Mouse (Mus musculus): Measurements from ENCODE around the gene Hbb-y. TPM values are rescaled to one million over a fixed set of nuclear protein-coding genes. Genes with fewer than 3 reads are reported as not detected.

Hbb-y gene
- 85.0 and 543 TPM in 2 replicates for polyA plus RNA-seq (2012)

DNA sequence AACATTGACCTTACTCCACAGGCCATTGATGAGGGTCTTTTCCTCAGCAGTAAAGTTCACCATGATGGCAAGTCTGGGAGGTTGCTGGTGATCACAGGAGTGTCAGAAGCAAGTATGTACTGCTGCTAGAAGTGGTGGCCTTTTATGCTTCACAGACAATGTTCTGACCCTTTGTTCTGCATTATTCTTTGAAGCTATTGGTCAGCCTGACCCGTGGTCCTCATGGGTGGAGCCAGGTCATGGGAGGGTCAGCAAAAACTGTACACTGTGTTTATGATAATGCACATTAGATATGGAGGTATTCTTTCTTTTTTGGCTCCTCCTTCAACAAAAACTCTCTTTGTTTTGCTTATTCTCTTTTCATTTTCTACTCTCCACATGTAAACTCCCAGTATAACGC, at the start of gene Hbb-y:
Hbb-y (minus strand) TSS at position 127 of the 400 bp plus-strand sequence.
- TF ChIP-seq TAL1 (IDR thresholded peaks at IDR 0.05; ENCODE audit: low read length) (no peak), GATA1 (IDR thresholded peaks at IDR 0.05; ENCODE audit: low read length) (no peak)
- H3K9me3 ChIP-seq (ENCODE audit: control insufficient read depth, low read length): no peaks in the 10 kb centered on the region
- no peaks in the 10 kb centered on the region; the same call in 1 of the 2 replicates for H3K36me3 ChIP-seq (ENCODE audit: control insufficient read depth)
- H3K4me3 ChIP-seq (replicated peaks): no peak within 1 kb of the TSS
- H3K27me3 ChIP-seq (ENCODE audit: control insufficient read depth): no peaks in the 10 kb centered on the region
- H3K4me1 ChIP-seq (ENCODE audit: control insufficient read depth): peaks cover 73% of the 10 kb centered on the region

DNA sequence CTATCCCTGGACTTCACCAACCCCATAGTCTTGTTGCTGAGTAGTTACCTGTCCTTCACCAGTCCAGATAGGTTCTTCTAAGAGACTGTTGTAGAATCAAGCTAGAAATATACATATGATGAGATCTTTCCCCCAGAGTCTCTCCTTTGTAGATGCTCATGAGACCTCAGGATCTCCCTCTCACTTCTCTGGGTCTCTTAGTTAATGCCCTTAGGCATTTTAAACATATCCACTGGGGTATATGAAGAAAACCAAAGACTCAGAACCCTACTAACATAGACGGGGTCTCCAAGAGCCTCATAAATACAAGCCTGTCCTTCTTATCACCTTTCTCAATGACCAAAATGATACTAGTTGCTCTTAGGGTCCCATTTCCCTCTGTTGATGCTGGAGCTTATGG, 41.4 kb upstream of the Hbb-y start, which contains the start of gene Olfr64:
Olfr64 (minus strand) TSS at position 101 of the 400 bp plus-strand sequence.
- H3K27me3 ChIP-seq (ENCODE audit: control insufficient read depth): peaks cover 59% of the 10 kb centered on the region
- H3K36me3 ChIP-seq (ENCODE audit: control insufficient read depth): no peaks in the 10 kb centered on the region
- no peak within 1 kb of the TSS for H3K4me3 ChIP-seq (replicated peaks)
- no peaks in the 10 kb centered on the region for H3K9me3 ChIP-seq (ENCODE audit: control insufficient read depth, low read length)
- peaks cover 17% of the 10 kb centered on the region for H3K4me1 ChIP-seq (ENCODE audit: control insufficient read depth)
- TF ChIP-seq GATA1 (IDR thresholded peaks at IDR 0.05; ENCODE audit: low read length) (no peak), TAL1 (IDR thresholded peaks at IDR 0.05; ENCODE audit: low read length) (no peak)

DNA sequence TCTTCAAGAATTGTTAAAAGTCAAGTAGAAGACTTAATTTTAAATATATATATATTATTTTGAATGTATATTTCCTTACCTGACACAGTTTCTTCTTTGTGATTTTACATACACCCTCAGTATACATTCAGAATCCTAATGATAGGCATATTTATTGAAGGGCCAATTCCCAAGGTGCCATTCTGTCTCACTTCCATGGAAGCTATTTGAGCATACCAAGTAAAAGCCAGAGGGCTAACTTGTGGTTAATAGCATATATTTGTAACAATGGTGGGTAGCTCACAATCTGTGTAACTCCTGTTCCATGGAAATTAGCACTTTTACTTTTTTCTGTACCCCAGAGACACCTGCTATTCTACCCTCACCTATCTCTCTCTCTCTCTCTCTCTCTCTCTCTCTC, 33.1 kb upstream of the Hbb-y start, which contains the start of gene Olfr66:
Olfr66 (minus strand) TSS at position 101 of the 400 bp plus-strand sequence.
- H3K4me3 ChIP-seq (replicated peaks): no peak within 1 kb of the TSS
- H3K9me3 ChIP-seq (ENCODE audit: control insufficient read depth, low read length): no peaks in the 10 kb centered on the region; the same call in 1 of the 2 replicates
- H3K4me1 ChIP-seq (ENCODE audit: control insufficient read depth): peaks cover 21% of the 10 kb centered on the region
- H3K27me3 ChIP-seq (ENCODE audit: control insufficient read depth): peaks cover 68% of the 10 kb centered on the region
- TF ChIP-seq GATA1 (IDR thresholded peaks at IDR 0.05; ENCODE audit: low read length) (no peak), TAL1 (IDR thresholded peaks at IDR 0.05; ENCODE audit: low read length) (no peak)
- H3K36me3 ChIP-seq (ENCODE audit: control insufficient read depth): no peaks in the 10 kb centered on the region

DNA sequence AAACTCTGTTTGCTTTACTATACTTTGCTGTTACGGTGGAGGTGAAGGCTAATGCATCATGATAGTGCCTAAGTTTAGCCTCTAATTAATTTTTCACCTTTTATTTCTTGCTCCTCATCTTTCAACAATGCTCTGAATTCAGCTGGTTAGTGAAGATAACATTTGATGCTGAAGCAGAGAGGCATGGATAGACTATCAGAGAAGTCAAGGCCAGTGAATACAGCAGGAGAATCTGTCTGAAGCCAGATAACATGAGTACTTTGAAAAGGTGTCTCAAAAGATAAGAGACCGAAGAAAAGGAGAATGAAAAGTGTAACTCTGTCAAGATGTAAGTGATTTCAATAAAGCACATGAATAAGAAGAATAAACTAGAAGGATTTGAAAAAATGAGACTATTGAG, 24.1 kb upstream of the Hbb-y start:
- peaks cover 7% of the 10 kb centered on the region for H3K27me3 ChIP-seq (ENCODE audit: control insufficient read depth)
- H3K4me3 ChIP-seq (replicated peaks): no peak overlapping the region
- H3K9me3 ChIP-seq (ENCODE audit: control insufficient read depth, low read length): no peaks in the 10 kb centered on the region
- H3K4me1 ChIP-seq (ENCODE audit: control insufficient read depth): peaks cover 86% of the 10 kb centered on the region
- no peaks in the 10 kb centered on the region; the same call in 1 of the 2 replicates for H3K36me3 ChIP-seq (ENCODE audit: control insufficient read depth)
- TF ChIP-seq GATA1 (IDR thresholded peaks at IDR 0.05; ENCODE audit: low read length) (peak; percentile 98), TAL1 (IDR thresholded peaks at IDR 0.05; ENCODE audit: low read length) (peak; percentile 99)

DNA sequence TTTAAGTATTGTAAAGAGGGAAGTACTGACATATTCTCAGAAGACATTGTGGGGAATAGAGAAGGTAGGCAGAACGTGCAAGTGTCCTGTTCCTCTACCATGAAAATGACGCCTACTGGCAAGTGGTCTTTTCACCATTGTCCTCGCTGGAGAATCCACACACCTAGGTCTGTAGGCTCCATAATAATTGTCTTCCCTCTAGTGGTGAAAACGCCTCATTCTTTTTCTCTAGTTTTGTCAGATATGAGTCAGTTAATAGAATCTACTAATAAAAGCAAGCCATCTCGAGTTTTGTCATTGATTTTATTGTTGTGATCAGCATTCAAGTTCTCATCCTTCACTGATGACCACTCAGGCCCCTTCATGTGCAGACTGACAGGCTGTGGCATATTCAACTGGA, 21.4 kb upstream of the Hbb-y start:
- Histone ChIP-seq H3K4me1 (ENCODE audit: control insufficient read depth) (peaks cover 96% of the 10 kb centered on the region), H3K9me3 (ENCODE audit: control insufficient read depth, low read length) (no peaks in the 10 kb centered on the region), H3K27me3 (ENCODE audit: control insufficient read depth) (no peaks in the 10 kb centered on the region), H3K4me3 (replicated peaks) (no peak overlapping the region), H3K36me3 (ENCODE audit: control insufficient read depth) (no peaks in the 10 kb centered on the region; the same call in 1 of the 2 replicates)
- no peak for TF ChIP-seq TAL1 (IDR thresholded peaks at IDR 0.05; ENCODE audit: low read length)
- no peak for TF ChIP-seq GATA1 (IDR thresholded peaks at IDR 0.05; ENCODE audit: low read length)

GRCm38 (mm10) chr7:103873064-103873463, 20.0 kb upstream of the Hbb-y start:
- Histone ChIP-seq H3K9me3 (ENCODE audit: control insufficient read depth, low read length) (no peaks in the 10 kb centered on the region), H3K36me3 (ENCODE audit: control insufficient read depth) (peaks cover 4% of the 10 kb centered on the region; the same call in 1 of the 2 replicates), H3K27me3 (ENCODE audit: control insufficient read depth) (no peaks in the 10 kb centered on the region), H3K4me3 (replicated peaks) (peak overlapping the region; percentile 39), H3K4me1 (ENCODE audit: control insufficient read depth) (peaks cover 96% of the 10 kb centered on the region)
- TF ChIP-seq GATA1 (IDR thresholded peaks at IDR 0.05; ENCODE audit: low read length) (no peak), TAL1 (IDR thresholded peaks at IDR 0.05; ENCODE audit: low read length) (no peak)

GRCm38 (mm10) chr7:103870667-103871066, 17.7 kb upstream of the Hbb-y start:
- Histone ChIP-seq H3K27me3 (ENCODE audit: control insufficient read depth) (no peaks in the 10 kb centered on the region), H3K4me1 (ENCODE audit: control insufficient read depth) (peaks cover 94% of the 10 kb centered on the region), H3K9me3 (ENCODE audit: control insufficient read depth, low read length) (no peaks in the 10 kb centered on the region), H3K4me3 (replicated peaks) (peak overlapping the region; percentile 53), H3K36me3 (ENCODE audit: control insufficient read depth) (peaks cover 7% of the 10 kb centered on the region)
- peak; percentile 88 for TF ChIP-seq GATA1 (IDR thresholded peaks at IDR 0.05; ENCODE audit: low read length)
- TF ChIP-seq TAL1 (IDR thresholded peaks at IDR 0.05; ENCODE audit: low read length): peak; percentile 91

- peak; percentile 94 for TF ChIP-seq GATA1 (IDR thresholded peaks at IDR 0.05; ENCODE audit: low read length)
- peak; percentile 90 for TF ChIP-seq TAL1 (IDR thresholded peaks at IDR 0.05; ENCODE audit: low read length)
- H3K4me1 ChIP-seq (ENCODE audit: control insufficient read depth): peaks cover 97% of the 10 kb centered on the region
- H3K9me3 ChIP-seq (ENCODE audit: control insufficient read depth, low read length): no peaks in the 10 kb centered on the region
- peaks cover 13% of the 10 kb centered on the region for H3K36me3 ChIP-seq (ENCODE audit: control insufficient read depth)
- H3K27me3 ChIP-seq (ENCODE audit: control insufficient read depth): no peaks in the 10 kb centered on the region
- H3K4me3 ChIP-seq (replicated peaks): peak overlapping the region; percentile 45
These were observed 12.7 kb upstream of the Hbb-y start for GRCm38 (mm10) chr7:103865716-103866115.

- peak overlapping the region; percentile 47 for H3K4me3 ChIP-seq (replicated peaks)
- no peaks in the 10 kb centered on the region for H3K9me3 ChIP-seq (ENCODE audit: control insufficient read depth, low read length)
- peaks cover 6% of the 10 kb centered on the region for H3K36me3 ChIP-seq (ENCODE audit: control insufficient read depth)
- no peak for TF ChIP-seq TAL1 (IDR thresholded peaks at IDR 0.05; ENCODE audit: low read length)
- no peak for TF ChIP-seq GATA1 (IDR thresholded peaks at IDR 0.05; ENCODE audit: low read length)
- no peaks in the 10 kb centered on the region for H3K27me3 ChIP-seq (ENCODE audit: control insufficient read depth)
- peaks cover 87% of the 10 kb centered on the region for H3K4me1 ChIP-seq (ENCODE audit: control insufficient read depth)
These were observed 8.5 kb upstream of the Hbb-y start for GRCm38 (mm10) chr7:103861531-103861930.

DNA sequence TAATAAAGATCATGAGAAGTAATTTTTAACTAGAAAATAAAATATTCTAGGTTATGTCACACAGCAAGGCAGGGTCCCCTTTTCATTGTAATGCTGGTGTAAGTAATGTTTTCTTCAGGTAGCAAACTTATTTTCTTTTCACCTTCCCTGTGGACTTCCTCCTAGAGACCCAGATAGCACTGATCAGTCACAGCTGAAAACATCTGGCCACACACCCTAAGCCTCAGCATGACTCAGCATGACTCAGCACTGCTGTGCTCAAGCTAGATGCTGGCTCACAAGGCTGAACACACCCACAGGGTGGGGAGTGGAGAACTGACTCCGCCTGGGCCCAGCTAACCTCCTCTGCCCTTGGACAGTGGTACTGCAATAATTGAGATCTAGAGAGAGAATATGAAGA, 7.8 kb upstream of the Hbb-y start:
- Histone ChIP-seq H3K36me3 (ENCODE audit: control insufficient read depth) (peaks cover 6% of the 10 kb centered on the region), H3K27me3 (ENCODE audit: control insufficient read depth) (no peaks in the 10 kb centered on the region), H3K4me3 (replicated peaks) (peak overlapping the region; percentile 47), H3K9me3 (ENCODE audit: control insufficient read depth, low read length) (no peaks in the 10 kb centered on the region), H3K4me1 (ENCODE audit: control insufficient read depth) (peaks cover 87% of the 10 kb centered on the region)
- TF ChIP-seq GATA1 (IDR thresholded peaks at IDR 0.05; ENCODE audit: low read length) (peak; percentile 63), TAL1 (IDR thresholded peaks at IDR 0.05; ENCODE audit: low read length) (peak; percentile 87)

Measured in erythroblast, embryonic 14.5 days (primary cell).